Mouse (Mus musculus) liver, adult 2 months (tissue): ENCODE measurements around the gene B4galt2.

ENCODE experiments used
- CTCF ChIP-seq: fragments of 200-500 bp; IDR thresholded peaks from 2 replicates; pipeline ENCODE4 v1.5.1; 2011; ENCODE audit warnings: low read depth, low read length, control low read depth
- POLR2A ChIP-seq: fragments of 200-500 bp; IDR thresholded peaks from 2 replicates; pipeline ENCODE4 v1.6.1; 2011; ENCODE audit warnings: low read length, control low read depth; ENCODE audit not compliant: insufficient read depth; ENCODE audit errors: extremely low read depth

DNA sequence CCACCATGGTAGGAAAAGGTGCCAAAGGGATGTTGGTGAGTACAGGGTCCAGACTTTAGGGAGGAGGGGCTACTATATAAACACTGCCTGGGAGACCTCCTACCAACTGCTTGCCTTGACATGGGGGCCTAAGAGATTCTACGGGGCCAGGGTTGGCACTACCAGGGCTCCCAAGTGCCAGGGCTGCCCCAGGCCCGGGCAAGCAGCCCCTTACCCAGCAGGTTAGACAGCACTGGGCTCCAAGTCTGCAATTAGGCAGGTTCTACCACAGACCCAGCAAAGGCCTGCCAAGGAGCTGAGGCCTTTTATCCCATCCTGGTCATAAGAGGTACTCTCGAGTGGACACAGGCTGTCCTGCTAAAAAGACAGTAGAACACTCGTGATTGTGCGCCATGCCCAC lies 40.2 kb downstream of the B4galt2 start:
- TF ChIP-seq CTCF = no peak
- TF ChIP-seq POLR2A = no peak
